Mouse (Mus musculus): ENCODE measurements around the gene Gfap.

Gene Gfap

GRCm38 (mm10) chr11:102900763-102901162 is at the start of gene Gfap:
Gene Gfap, minus strand, starts transcription at chr11:102900912.
- peak; percentile 14 to 34 for DNase-seq (ENCODE audit: low spot score in 2 of 2)

GRCm38 (mm10) chr11:102948043-102948961 is 47.6 kb upstream of the Gfap start:
- peak in 1 of 2 experiments; percentile 9 for DNase-seq (ENCODE audit: low spot score in 2 of 2)

GRCm38 (mm10) chr11:102946992-102947343 is 46.3 kb upstream of the Gfap start:
- DNase-seq (ENCODE audit: low spot score in 2 of 2), result no peak

- DNase-seq (ENCODE audit: low spot score in 2 of 2), result peak; percentile 84
Observed at GRCm38 (mm10) chr11:102946265-102946991, 45.7 kb upstream of the Gfap start, which contains the start of gene C1ql1. Gene C1ql1, minus strand, starts transcription at chr11:102946688.

- no peak for DNase-seq (ENCODE audit: low spot score in 2 of 2)
Observed at GRCm38 (mm10) chr11:102945306-102946264, 44.9 kb upstream of the Gfap start.

- DNase-seq (ENCODE audit: low spot score in 2 of 2), result no peak
Observed at GRCm38 (mm10) chr11:102941236-102941635, 40.5 kb upstream of the Gfap start.

- DNase-seq (ENCODE audit: low spot score in 2 of 2), result no peak
Observed at GRCm38 (mm10) chr11:102939024-102939675, 38.4 kb upstream of the Gfap start.

- no peak for DNase-seq (ENCODE audit: low spot score in 2 of 2)
Observed at GRCm38 (mm10) chr11:102937529-102938182, 36.9 kb upstream of the Gfap start.

- no peak for DNase-seq (ENCODE audit: low spot score in 2 of 2)
Observed at GRCm38 (mm10) chr11:102936272-102936671, 35.6 kb upstream of the Gfap start.

GRCm38 (mm10) chr11:102930672-102931071 is 30.0 kb upstream of the Gfap start:
- no peak for DNase-seq (ENCODE audit: low spot score in 2 of 2)

- no peak for DNase-seq (ENCODE audit: low spot score in 2 of 2)
Observed at GRCm38 (mm10) chr11:102925351-102925717, 24.6 kb upstream of the Gfap start.

- peak; percentile 91 to 95 for DNase-seq (ENCODE audit: low spot score in 2 of 2)
Observed at GRCm38 (mm10) chr11:102924557-102925350, 24.0 kb upstream of the Gfap start, which contains the start of gene Kif18b. Gene Kif18b, minus strand, starts transcription at chr11:102925124.

- no peak for DNase-seq (ENCODE audit: low spot score in 2 of 2)
Observed at GRCm38 (mm10) chr11:102921491-102921890, 20.8 kb upstream of the Gfap start.

- DNase-seq (ENCODE audit: low spot score in 2 of 2), result no peak
Observed at GRCm38 (mm10) chr11:102918077-102918476, 17.4 kb upstream of the Gfap start.

- no peak for DNase-seq (ENCODE audit: low spot score in 2 of 2)
Observed at GRCm38 (mm10) chr11:102915380-102915779, 14.7 kb upstream of the Gfap start.

GRCm38 (mm10) chr11:102911376-102911775 is 10.7 kb upstream of the Gfap start:
- no peak for DNase-seq (ENCODE audit: low spot score in 2 of 2)

- no peak for DNase-seq (ENCODE audit: low spot score in 2 of 2)
Observed at GRCm38 (mm10) chr11:102903654-102904053, 2.9 kb upstream of the Gfap start.

GRCm38 (mm10) chr11:102902107-102902506 is 1.4 kb upstream of the Gfap start:
- no peak for DNase-seq (ENCODE audit: low spot score in 2 of 2)

GRCm38 (mm10) chr11:102901199-102901598 is 487 bp upstream of the Gfap start:
- no peak for DNase-seq (ENCODE audit: low spot score in 2 of 2)

GRCm38 (mm10) chr11:102898408-102898807 is 2.3 kb downstream of the Gfap start:
- no peak for DNase-seq (ENCODE audit: low spot score in 2 of 2)
